Mouse (Mus musculus): Measurements from ENCODE around the gene Bach1. TPM values are rescaled to one million over a fixed set of nuclear protein-coding genes. Genes with fewer than 3 reads are reported as not detected.

Bach1 gene
- total RNA-seq, 4 experiments from 2014 or later, result 12.4 to 15.1 (median 13.6) TPM

DNA sequence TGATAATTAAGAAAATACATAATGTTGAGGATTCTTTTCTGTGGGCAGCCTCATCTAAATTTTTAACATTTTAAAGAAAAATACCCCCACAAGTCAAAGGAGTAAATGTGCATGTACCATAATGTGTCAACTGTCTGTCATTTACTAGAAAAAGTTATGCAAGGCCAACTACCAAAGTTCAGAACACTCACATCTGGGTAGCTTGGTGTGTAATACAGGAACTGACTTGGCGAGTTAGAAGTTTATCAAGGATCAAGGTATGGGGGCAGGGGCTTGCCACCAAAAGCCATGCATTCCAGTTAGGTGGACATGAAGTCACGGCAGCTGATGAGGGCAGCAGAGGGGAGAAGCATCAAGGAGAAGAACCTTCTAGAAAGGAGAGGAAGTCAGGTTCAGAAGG is 13.2 kb downstream of the Bach1 start:
- DNase-seq (ENCODE audit: low spot score in 2 of 2), result no peak

DNA sequence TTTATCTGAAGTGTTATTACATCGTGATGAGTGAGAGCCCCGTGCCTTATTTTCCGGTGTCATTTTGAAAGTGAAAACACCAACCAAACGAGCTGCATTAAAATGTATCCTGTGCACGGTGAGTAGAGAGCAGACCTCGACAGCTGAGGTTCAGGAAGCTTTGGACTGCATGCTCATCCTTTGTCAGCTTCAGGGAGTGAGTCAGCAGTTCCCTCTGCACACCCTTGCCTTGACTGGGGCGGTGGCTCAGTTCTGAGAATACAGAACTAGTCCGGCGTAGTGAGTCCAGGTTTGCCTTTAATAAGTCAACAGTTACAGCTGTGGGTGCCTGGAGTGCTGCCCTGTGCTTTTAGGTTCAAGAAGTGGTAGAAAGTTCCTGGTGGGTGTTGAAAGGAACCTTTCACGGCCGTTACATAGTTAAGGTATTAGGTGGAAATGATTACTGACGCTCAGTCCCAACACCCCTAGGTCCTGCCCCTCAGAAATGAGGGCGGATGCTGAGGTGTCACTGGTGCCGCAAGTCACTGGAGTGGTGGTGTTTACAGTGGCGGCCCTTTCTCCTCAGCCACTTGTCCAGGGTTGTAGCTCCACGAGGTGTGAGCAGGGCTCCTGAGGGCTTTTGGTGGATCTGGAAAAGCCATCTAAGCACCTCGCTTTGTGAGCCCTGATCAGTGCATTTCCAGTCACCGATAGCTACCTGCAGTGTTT is 14.4 kb downstream of the Bach1 start:
- no peak for DNase-seq (ENCODE audit: low spot score in 2 of 2)

DNA sequence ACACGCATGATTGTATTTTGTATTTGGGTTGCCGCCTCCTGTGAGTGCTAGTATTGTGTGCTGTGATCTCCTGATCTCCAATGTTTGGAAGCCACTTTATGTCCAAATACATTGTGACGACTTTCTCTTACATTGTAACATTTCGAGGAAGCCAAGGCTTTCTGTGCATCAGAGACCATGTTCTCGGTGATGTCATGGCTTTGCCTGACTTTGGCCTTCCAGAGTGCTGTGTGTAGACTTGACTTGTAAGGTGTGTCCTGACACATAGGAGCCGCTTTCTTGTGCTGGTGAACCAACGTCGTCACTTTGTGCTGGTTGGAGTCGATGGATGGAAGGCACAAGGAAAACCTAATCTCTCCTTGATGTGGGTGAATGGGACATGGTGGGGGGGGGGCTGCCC is 15.8 kb downstream of the Bach1 start:
- no peak for DNase-seq (ENCODE audit: low spot score in 2 of 2)

GRCm38 (mm10) chr16:87715221-87715620 is 16.5 kb downstream of the Bach1 start:
- no peak for DNase-seq (ENCODE audit: low spot score in 2 of 2)

GRCm38 (mm10) chr16:87716269-87716668 is 17.5 kb downstream of the Bach1 start:
- no peak for DNase-seq (ENCODE audit: low spot score in 2 of 2)

- no peak for DNase-seq (ENCODE audit: low spot score in 2 of 2)
Measured at GRCm38 (mm10) chr16:87717046-87717660, 18.4 kb downstream of the Bach1 start.

- DNase-seq (ENCODE audit: low spot score in 2 of 2), result no peak
Measured at GRCm38 (mm10) chr16:87719071-87719470, 20.3 kb downstream of the Bach1 start.

- DNase-seq (ENCODE audit: low spot score in 2 of 2), result no peak
Measured at GRCm38 (mm10) chr16:87719688-87720283, 21.0 kb downstream of the Bach1 start.

DNA sequence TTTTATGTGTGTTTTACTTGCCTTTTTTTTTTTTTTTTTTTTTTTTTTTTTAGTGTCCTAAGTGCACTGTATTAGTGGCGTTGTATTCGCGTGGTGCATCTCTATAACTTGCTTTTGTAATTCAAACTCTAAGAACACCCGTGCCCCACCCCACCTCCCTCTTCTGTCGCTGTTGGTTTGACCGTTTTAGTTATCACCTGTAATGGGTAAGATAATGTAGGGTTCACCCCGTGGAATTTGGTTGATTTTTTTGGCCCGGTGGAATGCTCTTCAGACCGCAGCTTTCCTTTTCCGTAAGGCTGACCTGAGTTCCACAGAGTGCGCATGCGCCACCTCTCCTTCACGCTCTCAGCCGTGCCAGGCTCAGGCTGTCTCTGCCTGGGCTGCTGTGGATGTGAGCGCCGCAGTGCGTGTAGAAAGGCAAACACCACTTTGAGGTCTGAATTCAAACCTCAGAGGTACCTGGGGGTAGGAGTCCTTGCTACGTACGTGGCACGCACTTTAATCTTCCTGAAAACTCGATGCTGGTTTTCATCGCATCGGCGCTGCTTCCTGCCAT is 22.2 kb downstream of the Bach1 start:
- DNase-seq (ENCODE audit: low spot score in 2 of 2), result no peak

- no peak for DNase-seq (ENCODE audit: low spot score in 2 of 2)
Measured at GRCm38 (mm10) chr16:87722857-87723256, 24.1 kb downstream of the Bach1 start.

- no peak for DNase-seq (ENCODE audit: low spot score in 2 of 2)
Measured at GRCm38 (mm10) chr16:87723479-87723878, 24.7 kb downstream of the Bach1 start.

DNA sequence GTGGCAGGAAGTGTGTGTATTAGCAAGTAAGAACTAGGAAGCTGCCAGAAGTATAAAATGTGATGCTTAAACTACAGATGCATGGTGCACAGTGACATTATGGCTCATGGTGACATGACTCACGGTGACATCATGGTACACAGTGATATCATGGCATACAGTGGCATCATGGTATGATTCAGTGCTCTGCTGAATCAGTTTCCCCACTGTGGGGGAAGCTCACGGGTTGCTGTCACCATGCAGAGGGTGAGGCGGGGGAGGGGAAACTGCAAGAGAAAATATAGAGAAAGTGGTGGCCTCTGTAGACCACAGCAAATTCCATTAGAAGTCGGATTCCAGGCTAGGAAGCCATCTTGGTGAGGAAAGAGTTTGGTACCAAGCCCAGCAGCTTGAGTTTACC is 26.1 kb downstream of the Bach1 start:
- no peak for DNase-seq (ENCODE audit: low spot score in 2 of 2)

GRCm38 (mm10) chr16:87725241-87725640 is 26.5 kb downstream of the Bach1 start:
- DNase-seq (ENCODE audit: low spot score in 2 of 2), result no peak

GRCm38 (mm10) chr16:87725963-87726362 is 27.2 kb downstream of the Bach1 start:
- DNase-seq (ENCODE audit: low spot score in 2 of 2), result no peak

DNA sequence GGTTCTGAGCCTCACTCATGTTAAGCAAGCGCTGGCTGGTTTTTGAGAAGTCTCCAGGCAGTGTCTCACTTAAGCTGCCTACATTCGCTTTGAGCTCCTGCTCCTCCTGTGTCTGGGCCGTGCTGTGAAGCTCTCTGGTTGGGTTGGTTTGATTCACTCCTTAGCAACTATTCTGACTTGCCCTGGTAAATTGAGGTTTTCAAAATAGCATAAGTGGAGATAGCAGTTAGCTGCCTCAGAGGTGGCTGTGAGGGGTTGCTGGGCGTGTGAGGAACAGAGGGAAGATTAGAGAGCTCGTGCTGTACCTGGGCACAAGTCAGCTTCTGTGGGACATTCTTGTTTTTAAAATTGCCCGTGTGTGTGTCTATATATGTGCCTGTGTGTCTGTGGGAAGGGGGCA is 27.6 kb downstream of the Bach1 start:
- DNase-seq (ENCODE audit: low spot score in 2 of 2), result no peak

DNA sequence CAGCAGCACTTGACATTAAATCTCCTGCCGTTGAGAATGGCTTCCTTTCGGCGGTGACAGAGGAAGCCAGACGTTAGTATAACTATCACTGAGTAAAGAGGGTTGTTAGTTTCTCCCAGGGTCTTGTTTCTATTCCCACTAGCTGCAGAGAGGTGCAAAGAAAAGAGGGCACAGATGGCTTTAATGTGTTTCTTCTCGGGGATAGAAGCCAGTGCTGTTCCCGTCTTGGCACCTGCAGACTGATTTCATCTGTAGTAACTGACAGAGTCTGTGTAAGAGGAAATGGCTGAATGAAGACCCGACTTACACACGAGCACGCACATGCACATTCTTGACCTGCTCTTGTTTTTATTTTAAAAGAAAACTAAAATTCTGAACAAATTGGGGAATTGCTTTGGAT is 28.5 kb downstream of the Bach1 start:
- DNase-seq (ENCODE audit: low spot score in 2 of 2), result no peak

GRCm38 (mm10) chr16:87727918-87728317 is 29.2 kb downstream of the Bach1 start:
- no peak for DNase-seq (ENCODE audit: low spot score in 2 of 2)

GRCm38 (mm10) chr16:87728703-87729102 is 30.0 kb downstream of the Bach1 start:
- DNase-seq (ENCODE audit: low spot score in 2 of 2), result no peak

GRCm38 (mm10) chr16:87729469-87729868 is 30.7 kb downstream of the Bach1 start:
- no peak for DNase-seq (ENCODE audit: low spot score in 2 of 2)

DNA sequence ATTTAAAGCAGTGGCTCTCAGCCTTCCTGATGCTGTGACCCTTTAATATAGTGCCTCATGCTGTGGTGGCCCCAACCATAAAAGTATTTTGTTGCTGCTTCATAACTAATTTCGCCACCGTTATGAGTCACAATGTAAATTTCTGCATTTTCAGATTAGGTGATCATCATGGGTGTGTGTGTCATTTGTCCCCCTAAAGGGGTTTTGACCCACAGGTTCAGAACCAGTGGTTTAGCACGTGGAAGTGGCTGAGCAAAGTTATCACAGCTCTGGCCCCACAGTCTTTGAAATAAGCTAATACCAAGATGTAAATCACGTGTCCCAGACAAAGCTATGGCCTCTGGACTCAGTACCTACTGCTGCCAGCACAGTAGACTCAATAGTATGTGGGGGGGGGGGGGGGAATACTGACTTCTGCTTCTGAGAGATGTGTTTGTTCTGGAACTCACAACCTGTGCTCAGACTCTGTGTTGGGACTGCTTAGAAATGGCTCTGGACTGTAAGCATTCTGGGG is 36.2 kb downstream of the Bach1 start:
- no peak for DNase-seq (ENCODE audit: low spot score in 2 of 2)

DNA sequence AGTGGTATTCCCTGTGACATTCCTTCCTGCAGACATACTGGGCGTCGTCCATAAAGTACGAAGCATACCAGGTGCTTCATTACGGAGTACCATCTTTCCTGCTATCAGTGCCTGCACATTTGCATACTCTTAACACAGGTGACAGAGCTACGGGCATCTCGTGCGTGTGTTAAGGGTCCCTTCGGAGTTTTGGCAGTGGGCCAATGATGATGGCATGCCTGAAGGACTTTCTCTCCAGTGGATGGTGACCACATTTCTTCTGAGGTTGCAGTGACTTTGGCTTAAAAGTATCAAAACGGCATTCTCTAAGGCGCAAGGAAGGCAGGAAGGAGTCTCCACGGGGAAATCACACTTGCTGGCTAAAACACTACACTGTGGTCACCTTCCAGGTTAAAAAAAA is 37.4 kb downstream of the Bach1 start:
- DNase-seq (ENCODE audit: low spot score in 2 of 2), result no peak

DNA sequence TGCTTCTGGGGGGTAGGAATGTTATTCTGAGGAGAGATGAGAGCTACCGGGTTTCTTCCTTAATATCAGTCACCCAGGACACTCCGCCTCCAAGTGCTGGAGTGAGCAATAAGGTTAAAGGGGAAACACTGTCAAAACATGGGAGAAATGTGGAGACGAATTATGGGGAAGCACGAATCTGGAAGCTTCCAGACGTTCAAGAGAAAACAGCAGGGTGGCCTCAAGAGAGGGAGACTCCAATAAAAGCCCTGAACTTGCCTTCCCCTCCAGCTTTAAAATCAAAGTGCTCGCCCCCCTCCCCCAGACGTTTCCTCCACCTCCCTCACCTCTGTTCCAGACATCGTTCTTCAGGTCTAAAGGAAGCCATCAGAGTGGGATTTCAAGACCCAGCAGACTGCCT is 38.6 kb downstream of the Bach1 start:
- DNase-seq (ENCODE audit: low spot score in 2 of 2), result no peak
